Mouse (Mus musculus) effector memory CD4-positive, alpha-beta T cell, adult 7 months (primary cell): ENCODE data around the gene Vapa. TPM values are rescaled to one million over a fixed set of nuclear protein-coding genes. Genes with fewer than 3 reads are reported as not detected.

Experiments
- polyA plus RNA-seq: library from polyadenylated mRNA; unstranded; fragments of 100-300 nt; shearing (Covaris generic); gene quantifications from one replicate; pipeline ENCODE4 v1.2.1, GENCODE M21; 2017

Vapa gene
- 207 TPM for polyA plus RNA-seq

DNA sequence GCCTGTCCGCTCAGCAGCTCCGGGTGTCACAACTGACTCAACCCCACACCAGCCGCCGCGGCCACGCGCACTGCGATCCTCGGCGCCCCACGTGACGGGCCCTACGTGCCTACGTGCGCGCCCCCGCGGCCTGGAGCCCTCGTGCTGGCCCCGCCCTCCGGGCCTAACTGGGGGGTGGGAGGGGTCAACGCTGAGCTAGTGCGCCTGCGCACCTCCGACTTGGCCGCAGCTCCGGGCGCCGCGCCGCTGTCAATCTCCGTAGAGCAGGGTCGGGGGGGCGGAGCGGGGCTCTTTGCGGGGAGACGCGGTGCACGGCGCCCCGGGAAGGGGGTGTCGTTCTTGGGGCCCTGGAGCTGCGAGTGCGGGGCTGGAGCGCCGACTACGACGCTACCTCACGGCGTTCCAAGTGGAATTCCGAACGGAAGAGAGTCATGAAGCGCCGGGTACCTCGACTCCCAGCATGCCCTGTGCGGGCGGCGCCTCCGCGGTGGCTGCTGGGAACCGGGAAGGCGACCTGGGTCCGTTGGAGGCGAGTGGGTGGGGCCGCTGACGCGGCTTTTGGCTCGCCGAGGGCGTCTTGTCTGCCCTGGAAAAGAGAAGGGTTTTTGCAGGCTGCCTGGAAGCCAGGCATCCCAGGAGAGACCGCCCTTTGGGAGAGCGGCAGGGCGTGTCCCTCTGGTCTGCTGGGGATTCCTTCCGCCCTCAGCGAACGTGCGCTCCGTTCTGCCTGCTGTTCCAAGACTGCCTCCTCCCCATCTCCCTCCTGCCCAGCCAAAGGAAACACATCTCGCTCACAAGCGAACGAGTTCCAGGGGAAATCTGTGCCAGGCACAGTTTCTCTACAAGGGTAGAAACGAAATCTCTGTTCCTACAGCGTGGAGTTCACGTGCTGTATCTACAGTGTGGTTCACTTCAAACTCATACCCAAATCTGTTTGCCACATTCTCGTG is at the start of gene Vapa:
Gene Vapa (minus strand): TSS at position 93 of the 950 bp plus-strand sequence.

GRCm38 (mm10) chr17:65641734-65642218 is 28.4 kb upstream of the Vapa start, which contains the start of gene Txndc2:
TSS of gene Txndc2 (minus strand) at chr17:65642168.

DNA sequence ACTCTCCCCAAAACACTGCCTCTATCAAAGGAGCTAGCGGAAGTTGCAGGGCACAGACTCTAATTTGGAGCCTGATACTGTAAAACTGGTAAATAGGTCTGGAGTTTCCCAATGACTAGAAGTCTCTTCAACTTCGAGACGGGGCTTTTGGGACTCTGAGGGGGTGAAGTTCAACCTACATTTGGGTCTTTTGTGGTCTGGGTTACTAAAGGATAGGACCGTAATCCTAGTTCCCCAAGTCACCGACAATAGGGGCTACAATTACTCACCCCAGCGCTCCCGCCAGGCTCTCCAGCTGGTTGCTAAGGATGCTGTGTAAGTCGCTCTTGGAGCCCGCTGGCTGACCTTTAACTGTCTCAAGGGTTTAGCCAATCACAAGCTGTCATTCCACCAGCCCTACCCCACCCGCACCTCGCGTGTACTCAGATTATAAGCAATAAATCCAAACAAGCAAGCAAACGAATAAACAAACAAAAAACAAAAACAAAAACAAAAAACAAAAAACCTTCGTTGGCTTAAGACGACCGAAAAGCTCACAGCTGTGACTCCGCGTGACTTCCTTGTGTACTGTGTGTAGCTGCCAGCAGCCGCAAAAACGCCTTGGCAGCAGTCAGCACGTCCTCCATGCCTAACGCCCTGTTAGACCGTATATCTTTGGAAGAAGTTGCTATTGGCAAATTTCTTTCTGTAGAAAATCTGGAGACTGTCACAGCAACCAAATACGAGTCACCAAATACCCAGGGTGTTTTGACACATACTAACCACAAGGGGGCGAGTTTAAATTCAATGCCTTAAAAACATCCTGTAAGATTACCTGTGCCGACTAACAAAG is 72.7 kb downstream of the Vapa start, which contains the start of gene Tmem232:
Gene Tmem232 (minus strand): TSS at position 342 of the 832 bp plus-strand sequence.

Other genes with a start within 250 kb of the Vapa start
- gene Tmem232, start 72.8 kb downstream of the Vapa start, polyA plus RNA-seq = not detected
- not detected for gene Txndc2, start 28.6 kb upstream of the Vapa start, polyA plus RNA-seq
- gene Rab31, start 159.2 kb upstream of the Vapa start, polyA plus RNA-seq = 2.0 TPM
- 52.0 TPM for gene Ppp4r1, start 169.0 kb upstream of the Vapa start, polyA plus RNA-seq